Mouse (Mus musculus) spleen, adult 2 months (tissue): Measurements from ENCODE around the gene Ttc38.

Experiments used
- CTCF ChIP-seq: fragments of 200-500 bp; IDR thresholded peaks from 2 replicates; pipeline ENCODE4 v1.5.1; 2011; ENCODE audit warnings: mild to moderate bottlenecking, inconsistent platforms; ENCODE audit not compliant: insufficient read depth, insufficient read length, insufficient replicate concordance; ENCODE audit errors: extremely low read depth
- POLR2A ChIP-seq: fragments of 200-500 bp; IDR thresholded peaks from 2 replicates; pipeline ENCODE4 v1.6.1; 2011; ENCODE audit warnings: low read depth, low read length, inconsistent platforms

GRCm38 (mm10) chr15:85878848-85879497 is 46.9 kb downstream of the Ttc38 start, which contains the start of gene Trmu:
- TF ChIP-seq POLR2A (peak; percentile 29; the same call in 1 of the 2 replicates), CTCF (peak; percentile 56; the same call in 1 of the 2 replicates)
